Mouse (Mus musculus): Measurements from ENCODE around the gene Spp2.

Spp2 gene

GRCm38 (mm10) chr1:88466325-88467064 lies 59.7 kb downstream of the Spp2 start:
- peak; percentile 44 for DNase-seq (ENCODE audit: low read depth, low spot score)

GRCm38 (mm10) chr1:88467866-88468265 lies 61.1 kb downstream of the Spp2 start:
- no peak for DNase-seq (ENCODE audit: low read depth, low spot score)

- DNase-seq (ENCODE audit: low read depth, low spot score) = no peak
Measured at GRCm38 (mm10) chr1:88468335-88468734, 61.6 kb downstream of the Spp2 start.

GRCm38 (mm10) chr1:88469746-88470145 lies 63.0 kb downstream of the Spp2 start:
- DNase-seq (ENCODE audit: low read depth, low spot score) = no peak

- DNase-seq (ENCODE audit: low read depth, low spot score) = no peak
Measured at GRCm38 (mm10) chr1:88472258-88472657, 65.5 kb downstream of the Spp2 start.

GRCm38 (mm10) chr1:88473899-88474298 lies 67.1 kb downstream of the Spp2 start:
- peak; percentile 84 for DNase-seq (ENCODE audit: low read depth, low spot score)

- peak; percentile 100 for DNase-seq (ENCODE audit: low read depth, low spot score)
Measured at GRCm38 (mm10) chr1:88474598-88474997, 67.8 kb downstream of the Spp2 start.

- DNase-seq (ENCODE audit: low read depth, low spot score) = peak; percentile 98
Measured at GRCm38 (mm10) chr1:88475502-88475953, 68.8 kb downstream of the Spp2 start.
